Mouse (Mus musculus) forebrain, embryonic 15.5 days (tissue): ENCODE results near the gene Plau. TPM values are rescaled to one million over a fixed set of nuclear protein-coding genes. Genes with fewer than 3 reads are reported as not detected.

ENCODE experiments used
- ATAC-seq: fragments of 200-750 bp; cut with Nextera tagmentation; replicated peaks from 2 replicates; pipeline ENCODE4 v1.8.0; 2017; ENCODE audit warnings: mild to moderate bottlenecking, moderate TSS enrichment, moderate library complexity
- H3K27ac ChIP-seq: fragments of 300-500 bp; sonication (generic); replicated peaks from 2 replicates; pipeline ENCODE4 v1.5.1; 2015; ENCODE audit warnings: mild to moderate bottlenecking, inconsistent platforms
- H3K27me3 ChIP-seq: fragments of 300-500 bp; sonication (generic); 2 replicates; pipeline ENCODE4 v1.6.1; 2015; ENCODE audit warnings: inconsistent platforms
- H3K36me3 ChIP-seq: fragments of 300-500 bp; sonication (generic); 2 replicates; pipeline ENCODE4 v1.6.1; 2015; ENCODE audit warnings: mild to moderate bottlenecking, inconsistent platforms
- H3K4me1 ChIP-seq: fragments of 300-500 bp; sonication (generic); 2 replicates; pipeline ENCODE4 v1.6.1; 2015; ENCODE audit warnings: inconsistent platforms
- H3K4me2 ChIP-seq: fragments of 300-500 bp; sonication (generic); replicated peaks from 2 replicates; pipeline ENCODE4 v1.6.1; 2015; ENCODE audit warnings: mild to moderate bottlenecking, inconsistent platforms
- H3K4me3 ChIP-seq: fragments of 300-500 bp; sonication (generic); 2 replicates; pipeline ENCODE4 v1.5.1; 2015; ENCODE audit warnings: mild to moderate bottlenecking, inconsistent platforms
- H3K9ac ChIP-seq: fragments of 300-500 bp; sonication (generic); replicated peaks from 2 replicates; pipeline ENCODE4 v1.6.1; 2015; ENCODE audit warnings: mild to moderate bottlenecking, inconsistent platforms
- H3K9me3 ChIP-seq: fragments of 300-500 bp; sonication (generic); 2 replicates; pipeline ENCODE4 v1.6.1; 2016; ENCODE audit warnings: inconsistent platforms
- WGBS: fragments of 180-500 bp; shearing (Covaris S2); methylation state at CpG from one replicate; pipeline ENCODE4 v1.1.7; 2015; ENCODE audit warnings: mixed read lengths; 5-methylcytosine and 5-hydroxymethylcytosine counted together
- polyA plus RNA-seq: library from polyadenylated mRNA; unstranded; fragments of >200 nt; fragmentation: Nextera tagmentation; extraction: Ambion mirVana; gene quantifications from 2 replicates; pipeline ENCODE4 v1.2.1, GENCODE M21; 2015

Gene Plau
- polyA plus RNA-seq, 1 experiment from 2014 or later, result 0.28 TPM

DNA sequence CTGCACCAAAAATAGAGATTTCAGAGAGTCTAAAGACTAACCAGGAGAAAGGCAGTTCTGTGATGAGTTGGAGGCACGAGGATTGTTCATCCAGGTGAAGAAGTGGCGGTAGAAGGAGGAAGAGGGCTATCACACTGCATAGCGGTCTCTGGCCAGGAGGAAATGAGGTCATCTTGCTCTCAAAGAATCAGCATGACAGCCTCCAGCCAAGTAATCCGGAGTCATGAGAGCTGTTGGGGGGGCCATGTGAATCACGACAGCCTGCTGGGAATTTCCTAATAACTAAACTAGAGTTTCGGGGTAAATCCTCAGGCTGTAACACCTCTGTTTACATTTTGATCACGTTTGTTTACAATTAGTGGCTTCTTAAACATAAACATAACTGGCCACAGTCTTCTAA, 2.3 kb upstream of the Plau start:
- no peak overlapping the region for H3K27ac ChIP-seq
- 75% methylated on average over 7 of the region's 7 CpGs for WGBS
- no peak overlapping the region for H3K4me3 ChIP-seq
- no peaks in the 10 kb centered on the region for H3K27me3 ChIP-seq
- H3K9ac ChIP-seq, result no peak overlapping the region
- H3K4me1 ChIP-seq, result peaks cover 10% of the 10 kb centered on the region
- ATAC-seq, result no peak
- no peak overlapping the region for H3K4me2 ChIP-seq
- H3K9me3 ChIP-seq, result no peaks in the 10 kb centered on the region
- no peaks in the 10 kb centered on the region for H3K36me3 ChIP-seq

DNA sequence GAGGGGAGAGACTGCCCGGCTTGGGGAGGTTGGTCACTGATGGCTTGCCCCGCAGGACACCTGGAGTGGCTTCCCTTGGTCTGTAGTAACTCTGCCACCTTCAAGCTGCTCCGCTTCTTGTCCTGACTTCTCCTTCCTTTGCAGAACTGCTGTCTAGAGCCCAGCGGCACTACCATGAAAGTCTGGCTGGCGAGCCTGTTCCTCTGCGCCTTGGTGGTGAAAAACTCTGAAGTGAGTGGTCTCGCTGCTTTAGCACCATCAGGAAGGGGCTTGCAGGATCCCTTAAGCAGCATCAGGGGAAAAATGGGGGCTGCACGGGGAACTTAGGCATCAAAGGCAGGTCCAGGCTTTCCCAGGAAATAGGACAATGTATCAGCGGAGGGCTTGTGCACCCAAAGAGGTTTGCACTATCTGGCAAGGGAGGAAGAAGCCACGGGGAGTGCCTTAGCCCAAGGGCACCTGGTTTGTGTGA, 481 bp downstream of the Plau start:
- WGBS, result 8% methylated on average over 10 of the region's 10 CpGs
- peak; percentile 32; the same call in 1 of the 2 replicates for ATAC-seq

GRCm38 (mm10) chr14:20837681-20838080, 1.2 kb downstream of the Plau start:
- Histone ChIP-seq H3K9me3 (no peaks in the 10 kb centered on the region), H3K4me1 (peaks cover 10% of the 10 kb centered on the region), H3K4me3 (no peak overlapping the region), H3K27me3 (no peaks in the 10 kb centered on the region), H3K4me2 (no peak overlapping the region), H3K9ac (no peak overlapping the region), H3K36me3 (no peaks in the 10 kb centered on the region), H3K27ac (no peak overlapping the region)
- ATAC-seq, result no peak
- WGBS, result 77% methylated on average over 7 of the region's 7 CpGs

More for the DNA sequence above, 481 bp downstream of the Plau start:
- Histone ChIP-seq H3K4me3 (peak overlapping the region; percentile 51), H3K4me1 (peaks cover 10% of the 10 kb centered on the region), H3K4me2 (peak overlapping the region; percentile 96), H3K27me3 (no peaks in the 10 kb centered on the region), H3K27ac (no peak overlapping the region), H3K36me3 (no peaks in the 10 kb centered on the region), H3K9ac (peak overlapping the region; percentile 59), H3K9me3 (no peaks in the 10 kb centered on the region)

GRCm38 (mm10) chr14:20841526-20841925, 5.1 kb downstream of the Plau start:
- H3K9ac ChIP-seq, result no peak overlapping the region
- no peaks in the 10 kb centered on the region for H3K9me3 ChIP-seq
- H3K36me3 ChIP-seq, result no peaks in the 10 kb centered on the region
- H3K4me2 ChIP-seq, result no peak overlapping the region
- no peak overlapping the region for H3K27ac ChIP-seq
- peaks cover 6% of the 10 kb centered on the region for H3K4me1 ChIP-seq
- no peaks in the 10 kb centered on the region for H3K27me3 ChIP-seq
- no peak for ATAC-seq
- 84% methylated on average over 2 of the region's 2 CpGs for WGBS
- no peak overlapping the region for H3K4me3 ChIP-seq

DNA sequence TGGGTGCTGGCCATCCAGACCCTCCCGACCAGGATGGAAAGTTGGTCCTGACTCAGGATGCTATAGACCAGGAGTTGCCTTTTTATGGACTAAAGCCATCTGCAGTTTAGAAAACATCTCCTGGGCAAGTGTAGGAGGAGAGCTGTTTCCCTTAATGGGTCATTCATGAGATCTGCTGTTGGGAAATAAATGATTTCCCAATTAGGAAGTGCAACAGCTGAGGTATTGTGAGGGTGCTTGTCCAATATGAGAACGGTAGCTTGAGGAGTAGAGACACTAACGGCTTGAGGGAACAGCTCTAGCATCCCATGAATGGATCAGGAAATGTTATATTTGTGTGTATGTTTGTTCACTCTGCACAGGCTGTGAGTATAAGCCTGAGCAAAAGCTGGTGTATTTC, 6.2 kb downstream of the Plau start:
- no peak overlapping the region for H3K4me2 ChIP-seq
- H3K27me3 ChIP-seq, result no peaks in the 10 kb centered on the region
- no peaks in the 10 kb centered on the region for H3K9me3 ChIP-seq
- H3K9ac ChIP-seq, result no peak overlapping the region
- H3K4me3 ChIP-seq, result no peak overlapping the region
- WGBS, result 66% methylated on average over 3 of the region's 3 CpGs
- no peak for ATAC-seq
- H3K36me3 ChIP-seq, result no peaks in the 10 kb centered on the region
- no peak overlapping the region for H3K27ac ChIP-seq
- H3K4me1 ChIP-seq, result no peaks in the 10 kb centered on the region

DNA sequence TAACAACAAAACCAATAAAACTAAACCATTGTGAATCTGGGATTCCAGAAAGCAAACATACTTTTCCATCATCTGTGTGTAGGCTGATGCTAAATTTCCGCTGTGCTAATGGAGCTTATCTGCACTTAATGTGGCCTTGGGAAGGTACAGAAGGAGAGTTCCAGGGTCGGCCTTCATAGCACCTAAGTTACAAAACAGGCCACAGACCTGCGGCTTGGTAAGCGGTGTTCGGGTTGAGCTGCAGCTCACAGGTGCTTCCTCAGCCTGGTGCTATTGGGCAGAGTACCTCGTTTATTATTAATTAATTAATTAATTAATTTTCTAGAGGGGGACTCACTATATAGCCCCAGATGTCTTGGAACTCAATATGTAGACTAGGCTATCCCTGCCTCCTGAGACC, 7.7 kb downstream of the Plau start:
- Histone ChIP-seq H3K27me3 (no peaks in the 10 kb centered on the region), H3K9ac (no peak overlapping the region), H3K9me3 (no peaks in the 10 kb centered on the region), H3K36me3 (no peaks in the 10 kb centered on the region), H3K4me3 (no peak overlapping the region), H3K4me1 (no peaks in the 10 kb centered on the region), H3K27ac (no peak overlapping the region), H3K4me2 (no peak overlapping the region)
- ATAC-seq, result no peak
- 90% methylated on average over 6 of the region's 6 CpGs for WGBS

GRCm38 (mm10) chr14:20844671-20845576, 8.5 kb downstream of the Plau start:
- H3K4me3 ChIP-seq, result no peak overlapping the region
- no peaks in the 10 kb centered on the region for H3K36me3 ChIP-seq
- H3K4me2 ChIP-seq, result no peak overlapping the region
- no peaks in the 10 kb centered on the region for H3K27me3 ChIP-seq
- H3K27ac ChIP-seq, result no peak overlapping the region
- no peak for ATAC-seq
- H3K9ac ChIP-seq, result no peak overlapping the region
- 88% methylated on average over 10 of the region's 10 CpGs for WGBS
- H3K9me3 ChIP-seq, result no peaks in the 10 kb centered on the region
- no peaks in the 10 kb centered on the region for H3K4me1 ChIP-seq

- Histone ChIP-seq H3K36me3 (no peaks in the 10 kb centered on the region), H3K4me3 (no peak overlapping the region), H3K9me3 (no peaks in the 10 kb centered on the region), H3K27ac (no peak overlapping the region), H3K27me3 (no peaks in the 10 kb centered on the region), H3K9ac (no peak overlapping the region), H3K4me1 (no peaks in the 10 kb centered on the region), H3K4me2 (no peak overlapping the region)
- no peak for ATAC-seq
- WGBS, result 85% methylated on average over 9 of the region's 9 CpGs
Observed at GRCm38 (mm10) chr14:20845577-20846088, 9.2 kb downstream of the Plau start.

DNA sequence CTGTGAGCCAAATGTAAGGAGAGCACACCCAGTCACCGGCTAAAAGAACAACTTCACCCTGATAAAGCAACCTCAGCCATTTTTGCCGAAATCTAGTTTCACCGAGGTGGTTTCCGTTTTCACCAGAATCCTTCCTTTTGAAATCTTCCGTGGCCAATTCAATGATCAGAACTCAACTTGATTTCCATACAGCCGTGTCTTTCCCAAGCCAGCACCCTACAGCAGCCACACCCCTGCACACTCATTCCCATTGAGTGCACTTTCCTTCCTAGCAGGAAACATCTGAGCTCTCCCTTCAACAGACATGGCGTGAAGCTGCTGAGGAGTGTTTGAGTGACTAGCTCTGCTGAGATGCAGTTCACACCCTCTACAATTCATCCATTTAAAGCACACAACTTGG, 9.8 kb downstream of the Plau start:
- ATAC-seq, result no peak
- 81% methylated on average over 7 of the region's 7 CpGs for WGBS
- H3K27me3 ChIP-seq, result no peaks in the 10 kb centered on the region
- no peaks in the 10 kb centered on the region for H3K9me3 ChIP-seq
- H3K4me1 ChIP-seq, result no peaks in the 10 kb centered on the region
- H3K27ac ChIP-seq, result no peak overlapping the region
- H3K4me2 ChIP-seq, result no peak overlapping the region
- no peaks in the 10 kb centered on the region for H3K36me3 ChIP-seq
- no peak overlapping the region for H3K4me3 ChIP-seq
- H3K9ac ChIP-seq, result no peak overlapping the region

- Histone ChIP-seq H3K9me3 (no peaks in the 10 kb centered on the region), H3K27me3 (no peaks in the 10 kb centered on the region), H3K27ac (no peak overlapping the region), H3K9ac (no peak overlapping the region), H3K36me3 (no peaks in the 10 kb centered on the region), H3K4me2 (no peak overlapping the region), H3K4me3 (no peak overlapping the region), H3K4me1 (no peaks in the 10 kb centered on the region)
- no peak for ATAC-seq
- 72% methylated on average over 3 of the region's 3 CpGs for WGBS
Observed at GRCm38 (mm10) chr14:20847637-20848129, 11.2 kb downstream of the Plau start.

GRCm38 (mm10) chr14:20849753-20850152, 13.3 kb downstream of the Plau start:
- no peaks in the 10 kb centered on the region for H3K9me3 ChIP-seq
- H3K4me2 ChIP-seq, result no peak overlapping the region
- H3K27ac ChIP-seq, result no peak overlapping the region
- no peaks in the 10 kb centered on the region for H3K27me3 ChIP-seq
- no peaks in the 10 kb centered on the region for H3K36me3 ChIP-seq
- no peak overlapping the region for H3K4me3 ChIP-seq
- H3K9ac ChIP-seq, result no peak overlapping the region
- H3K4me1 ChIP-seq, result no peaks in the 10 kb centered on the region
- no peak for ATAC-seq
- 74% methylated on average over 4 of the region's 4 CpGs for WGBS

- Histone ChIP-seq H3K4me1 (no peaks in the 10 kb centered on the region), H3K27me3 (no peaks in the 10 kb centered on the region), H3K9ac (no peak overlapping the region), H3K36me3 (no peaks in the 10 kb centered on the region), H3K4me2 (no peak overlapping the region), H3K4me3 (no peak overlapping the region), H3K27ac (no peak overlapping the region), H3K9me3 (no peaks in the 10 kb centered on the region)
- 79% methylated on average over 2 of the region's 2 CpGs for WGBS
- no peak for ATAC-seq
Observed at GRCm38 (mm10) chr14:20850498-20850897, 14.0 kb downstream of the Plau start.
